Mouse (Mus musculus): Measurements from ENCODE around the gene Ifnlr1. TPM values are rescaled to one million over a fixed set of nuclear protein-coding genes. Genes with fewer than 3 reads are reported as not detected.
"Not testable (repeated sequence)": the region's sequence is repeated elsewhere in the genome, so short reads cannot be mapped to it uniquely, and the experiment has no call there.

The Ifnlr1 gene
- polyA plus RNA-seq, 1 experiment from 2014 or later = 0.29 TPM

GRCm38 (mm10) chr4:135684731-135685130, 1.4 kb upstream of the Ifnlr1 start:
- DNase-seq (ENCODE audit: low spot score) = peak; percentile 15

- no peak for DNase-seq (ENCODE audit: low spot score)
Measured at GRCm38 (mm10) chr4:135686568-135686953, 474 bp downstream of the Ifnlr1 start.

DNA sequence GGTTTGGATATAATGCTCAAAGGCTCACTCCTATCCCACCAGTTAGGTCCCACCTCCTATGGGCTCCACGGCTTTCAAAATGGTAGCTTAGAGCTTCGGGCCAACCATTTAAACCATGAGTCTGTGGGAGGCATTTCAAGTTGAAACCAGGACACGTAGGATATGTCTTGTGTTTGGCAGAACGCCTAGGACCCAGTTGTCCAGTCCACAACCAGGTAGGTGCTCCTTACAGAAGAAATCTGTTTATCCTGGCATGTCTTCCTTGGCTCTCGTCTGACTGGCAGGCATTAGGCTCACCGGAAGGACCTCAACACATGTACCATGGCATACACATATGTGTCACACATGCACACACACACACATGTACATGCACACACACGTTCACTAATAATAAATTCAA, 3.7 kb downstream of the Ifnlr1 start:
- DNase-seq (ENCODE audit: low spot score) = no peak

DNA sequence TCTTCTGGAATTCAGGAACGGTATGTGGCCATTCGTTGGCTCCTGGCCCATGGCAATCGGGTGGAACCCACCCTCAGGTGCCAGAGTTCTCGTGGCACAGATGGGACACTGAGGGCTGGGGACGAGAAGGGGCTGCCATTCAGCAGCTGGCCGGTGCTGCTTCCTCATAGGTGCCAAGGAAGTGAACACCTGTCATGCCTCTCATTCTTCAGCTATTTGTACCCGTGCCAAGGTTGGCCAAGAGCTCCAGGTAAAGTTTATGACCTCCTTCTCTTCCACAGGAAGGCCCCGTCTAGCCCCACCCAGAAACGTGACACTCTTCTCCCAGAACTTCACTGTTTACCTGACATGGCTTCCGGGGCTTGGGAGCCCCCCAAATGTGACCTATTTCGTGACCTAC, 4.2 kb downstream of the Ifnlr1 start:
- DNase-seq (ENCODE audit: low spot score) = no peak

- no peak for DNase-seq (ENCODE audit: low spot score)
Measured at GRCm38 (mm10) chr4:135692916-135693315, 6.8 kb downstream of the Ifnlr1 start.

- DNase-seq (ENCODE audit: low spot score) = no peak
Measured at GRCm38 (mm10) chr4:135698498-135698897, 12.4 kb downstream of the Ifnlr1 start.

DNA sequence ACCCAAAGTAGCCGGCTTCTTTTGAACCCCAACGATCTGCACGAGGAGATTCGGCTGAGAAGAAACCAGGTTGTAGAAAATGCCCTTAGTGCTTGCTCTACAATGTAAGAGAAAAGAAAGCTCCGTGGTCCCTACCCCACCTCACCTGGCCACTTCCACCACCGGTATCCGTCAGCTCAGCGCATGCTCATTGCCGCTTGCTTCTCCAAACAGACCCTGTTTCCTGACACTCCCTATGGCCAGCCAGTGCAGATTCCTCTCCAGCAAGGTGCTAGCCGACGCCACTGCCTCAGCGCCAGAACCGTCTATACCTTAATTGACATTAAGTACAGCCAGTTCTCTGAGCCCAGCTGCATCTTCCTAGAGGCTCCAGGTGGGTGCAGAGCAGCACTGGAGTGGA, 17.4 kb downstream of the Ifnlr1 start:
- DNase-seq (ENCODE audit: low spot score) = no peak

DNA sequence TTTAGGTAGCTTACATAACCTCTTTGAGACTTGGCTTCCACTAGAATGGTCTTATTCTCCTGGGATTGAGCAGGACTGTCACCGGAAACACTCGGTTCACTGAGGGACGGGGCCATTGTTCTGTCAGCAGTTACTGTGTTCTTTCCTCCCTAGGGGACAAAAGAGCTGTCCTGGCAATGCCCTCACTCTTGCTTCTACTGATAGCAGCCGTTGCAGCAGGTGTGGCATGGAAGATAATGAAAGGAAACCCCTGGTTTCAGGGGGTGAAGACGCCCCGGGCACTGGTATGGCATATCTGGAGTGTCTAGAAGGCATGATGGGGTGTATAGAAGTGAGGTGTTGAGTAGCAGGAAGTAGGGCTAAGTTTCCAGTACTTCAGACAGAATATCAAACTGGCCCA, 17.9 kb downstream of the Ifnlr1 start:
- no peak for DNase-seq (ENCODE audit: low spot score)

DNA sequence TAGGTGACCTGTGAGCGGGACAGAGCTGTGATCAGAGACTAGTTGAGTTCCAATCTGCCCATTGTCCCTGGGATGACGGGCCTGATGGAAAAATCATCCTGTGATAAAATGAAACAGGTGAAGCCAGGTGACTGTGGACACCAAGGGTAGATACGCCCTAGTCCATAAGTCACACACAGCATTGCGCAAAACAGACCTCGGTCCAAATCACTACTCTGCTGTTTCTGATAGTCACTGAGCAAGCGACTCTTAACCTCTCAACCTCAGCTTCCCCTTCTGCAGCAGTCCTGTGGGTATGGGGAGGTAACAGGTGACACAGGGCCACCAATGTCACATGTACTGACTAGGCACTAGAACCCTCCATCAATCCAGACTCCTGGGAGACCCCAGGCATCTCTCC, 20.0 kb downstream of the Ifnlr1 start:
- DNase-seq (ENCODE audit: low spot score) = no peak

DNA sequence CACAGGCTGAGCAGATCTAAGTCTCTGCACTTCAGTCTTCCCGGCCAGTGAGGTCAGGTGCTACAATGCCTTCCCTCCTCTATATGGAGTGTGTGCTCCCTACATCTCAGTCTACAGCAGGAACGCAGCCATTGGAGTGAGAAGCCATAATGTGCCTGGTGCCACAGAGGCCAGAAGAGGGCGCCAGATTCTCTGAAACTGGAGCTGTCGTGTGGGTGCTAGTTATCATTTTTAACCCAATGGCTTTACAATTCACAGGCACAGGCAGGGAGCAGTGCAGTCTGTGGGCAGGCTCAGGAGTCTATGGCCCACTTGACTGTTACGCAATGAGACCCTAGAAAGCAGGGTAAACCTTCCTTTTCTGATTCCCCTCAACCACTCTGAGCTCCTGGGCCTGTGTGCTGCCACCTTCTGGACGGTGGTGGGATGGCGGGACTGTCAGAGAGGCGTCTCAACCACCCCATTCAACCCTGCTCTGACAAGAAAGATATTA, 23.0 kb downstream of the Ifnlr1 start:
- DNase-seq (ENCODE audit: low spot score) = peak; percentile 74

- no peak for DNase-seq (ENCODE audit: low spot score)
Measured at GRCm38 (mm10) chr4:135709621-135710020, 23.5 kb downstream of the Ifnlr1 start.

GRCm38 (mm10) chr4:135710392-135710791, 24.3 kb downstream of the Ifnlr1 start:
- no peak for DNase-seq (ENCODE audit: low spot score)

GRCm38 (mm10) chr4:135714776-135715175, 28.7 kb downstream of the Ifnlr1 start:
- DNase-seq (ENCODE audit: low spot score) = no peak

DNA sequence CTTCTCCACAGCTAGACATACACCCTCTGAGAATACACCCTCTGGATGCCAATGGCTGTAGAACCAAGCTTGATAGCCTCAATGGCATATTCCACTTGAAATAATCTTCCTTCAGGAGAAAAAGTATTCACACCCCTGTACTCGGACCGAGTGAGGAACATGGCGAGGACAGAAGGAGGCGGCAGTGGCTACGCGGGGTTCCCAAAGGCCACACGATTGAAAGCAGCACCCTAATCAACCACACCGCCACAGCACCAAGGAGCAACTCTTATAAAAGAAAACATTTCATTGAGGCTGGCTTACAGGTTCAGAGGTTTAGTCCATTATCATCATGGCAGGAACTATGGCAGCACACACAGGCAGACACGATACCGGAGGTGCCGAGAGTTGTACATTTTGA, 30.4 kb downstream of the Ifnlr1 start:
- not testable (repeated sequence) for DNase-seq (ENCODE audit: low spot score)

GRCm38 (mm10) chr4:135722540-135723290, 36.6 kb downstream of the Ifnlr1 start:
- DNase-seq (ENCODE audit: low spot score) = no peak

DNA sequence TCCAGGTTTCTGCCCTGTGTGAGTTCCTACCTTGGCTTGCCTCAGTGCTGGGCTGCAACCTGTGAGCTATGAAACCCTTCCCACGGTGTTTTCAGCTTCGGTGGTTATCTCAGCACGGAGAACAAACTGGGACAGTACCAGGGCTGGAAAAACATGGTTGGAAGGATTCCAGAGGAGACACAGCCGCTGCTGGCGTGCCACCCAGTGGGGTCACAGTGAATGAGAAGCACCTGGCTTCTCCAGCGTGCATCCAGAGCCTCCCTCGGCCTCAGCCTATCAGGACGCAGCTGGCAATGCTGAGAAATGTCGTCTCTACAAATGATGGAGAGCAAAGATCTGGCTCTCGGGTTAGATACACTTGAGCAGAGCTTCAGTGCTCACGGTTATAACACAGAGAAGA, 40.3 kb downstream of the Ifnlr1 start:
- DNase-seq (ENCODE audit: low spot score) = no peak

DNA sequence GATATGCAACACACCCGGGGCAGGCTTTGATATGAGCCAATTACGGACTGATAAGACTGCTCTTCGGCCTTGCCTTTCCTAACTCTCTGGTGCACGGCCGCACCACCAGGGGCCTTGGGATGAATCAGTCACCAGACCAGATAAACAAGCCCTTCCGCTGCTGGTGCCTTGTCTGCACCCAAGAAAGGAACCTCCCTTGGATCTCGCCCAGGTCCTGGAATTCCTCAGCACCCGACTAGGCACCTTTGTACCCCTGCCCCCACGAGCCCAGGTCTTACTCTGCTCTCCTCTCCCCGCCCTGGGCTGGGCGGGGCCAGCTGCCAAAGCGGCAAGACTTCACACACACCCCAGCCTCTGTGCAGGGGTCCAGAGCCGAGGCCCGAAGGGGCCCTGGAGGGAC, 41.7 kb downstream of the Ifnlr1 start, which contains the start of gene Il22ra1:
TSS of gene Il22ra1 (plus strand) at position 356 of the 400 bp plus-strand sequence.
- no peak for DNase-seq (ENCODE audit: low spot score)

- DNase-seq (ENCODE audit: low spot score) = no peak
Measured at GRCm38 (mm10) chr4:135730204-135730603, 44.1 kb downstream of the Ifnlr1 start.

DNA sequence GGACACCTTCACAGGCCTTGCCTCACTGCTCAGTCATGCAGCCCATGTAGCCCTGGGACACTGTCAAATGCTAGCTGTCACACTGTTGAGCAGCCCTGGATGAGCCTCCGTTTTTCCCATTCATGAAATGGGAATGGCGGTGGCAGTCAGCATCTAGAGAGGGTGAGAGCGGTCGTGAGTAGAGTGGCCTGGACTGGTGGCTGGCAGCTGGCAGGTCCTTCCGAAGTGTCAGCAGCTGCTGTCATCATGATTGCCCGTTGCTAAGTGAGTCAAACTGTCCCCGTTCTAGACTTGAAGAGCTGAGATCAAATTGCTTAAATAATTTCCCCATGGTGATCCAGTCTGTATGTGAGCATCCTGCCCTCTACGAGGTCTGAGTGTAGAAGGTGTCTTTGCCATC, 44.9 kb downstream of the Ifnlr1 start:
- DNase-seq (ENCODE audit: low spot score) = no peak

DNA sequence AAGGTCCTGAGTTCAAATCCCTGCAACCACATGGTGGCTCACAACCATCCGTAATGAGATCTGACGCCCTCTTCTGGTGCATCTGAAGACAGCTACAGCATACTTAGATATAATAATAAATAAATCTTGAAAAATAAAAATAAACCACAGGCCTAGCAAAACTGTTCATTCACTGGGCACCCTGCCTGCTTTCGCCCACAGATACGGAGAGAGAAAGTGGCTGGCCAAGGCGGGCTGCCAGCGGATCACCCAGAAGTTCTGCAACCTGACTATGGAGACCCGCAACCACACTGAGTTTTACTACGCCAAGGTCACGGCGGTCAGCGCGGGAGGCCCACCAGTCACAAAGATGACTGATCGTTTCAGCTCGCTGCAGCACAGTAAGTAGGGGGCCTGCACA, 47.8 kb downstream of the Ifnlr1 start:
- DNase-seq (ENCODE audit: low spot score) = no peak

DNA sequence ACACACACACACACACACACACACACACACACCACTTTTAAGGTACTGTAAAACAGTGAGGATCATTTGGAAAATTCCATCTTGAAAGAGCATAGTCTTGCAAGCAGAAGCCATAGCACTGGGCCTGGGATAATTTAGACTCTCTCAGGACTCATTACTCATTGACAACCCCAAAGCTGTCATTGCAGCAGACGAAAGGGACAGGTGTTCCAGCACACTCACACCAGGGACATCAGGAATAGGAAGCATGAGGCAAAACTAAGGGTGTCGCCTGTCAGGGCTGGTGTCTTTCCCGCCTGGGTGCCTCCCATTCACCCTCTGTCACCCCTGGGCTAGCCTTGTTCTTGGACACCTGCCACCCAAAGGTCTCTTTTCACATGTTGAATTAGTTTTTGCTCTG, 50.8 kb downstream of the Ifnlr1 start:
- no peak for DNase-seq (ENCODE audit: low spot score)

DNA sequence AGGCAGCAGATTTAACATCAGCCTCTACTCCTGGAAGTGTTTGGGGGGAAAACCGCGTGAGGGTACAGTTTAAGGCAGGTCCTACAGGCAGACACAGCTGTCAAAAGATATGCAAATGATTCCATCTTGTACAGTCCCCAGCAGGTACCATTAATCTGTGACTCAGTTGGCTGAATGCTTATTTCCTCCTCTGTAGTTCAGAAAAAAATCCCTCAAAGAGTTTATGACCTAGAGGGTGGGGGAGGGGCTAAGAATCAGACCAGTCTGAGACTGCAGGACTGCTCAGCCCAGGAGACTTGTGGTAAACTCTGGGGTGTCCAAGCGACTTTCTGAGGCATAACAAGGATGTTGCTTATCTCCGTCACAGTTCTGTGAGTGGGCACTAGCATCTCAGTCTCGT, 52.1 kb downstream of the Ifnlr1 start:
- DNase-seq (ENCODE audit: low spot score) = no peak

DNA sequence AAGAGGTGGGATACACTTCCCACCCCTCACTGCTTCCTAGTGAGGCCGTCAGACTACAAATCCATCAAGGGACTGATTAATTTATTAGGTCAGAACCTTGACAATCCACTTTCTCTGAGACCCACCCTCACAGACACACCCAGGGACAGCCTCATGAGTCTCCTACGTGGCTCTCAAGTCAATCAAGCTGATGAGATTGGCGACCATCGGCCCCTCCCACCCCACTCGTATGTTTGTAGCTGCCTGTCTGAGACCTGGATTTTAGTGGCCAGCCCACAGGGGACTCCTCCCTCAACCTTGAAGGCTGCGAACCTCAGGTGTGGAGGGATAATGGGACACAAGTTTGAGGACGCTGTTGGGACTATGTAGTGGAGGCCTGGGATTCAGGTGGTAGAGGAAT, 53.1 kb downstream of the Ifnlr1 start:
- no peak for DNase-seq (ENCODE audit: low spot score)
